Mouse (Mus musculus): ENCODE measurements at regions not wholly inside any gene's neighbourhood (a gene's known extent, or its start where the extent isn't known, plus 50 kb on each side); places are given as distances from the start of the nearest gene placed in this dataset.

DNA sequence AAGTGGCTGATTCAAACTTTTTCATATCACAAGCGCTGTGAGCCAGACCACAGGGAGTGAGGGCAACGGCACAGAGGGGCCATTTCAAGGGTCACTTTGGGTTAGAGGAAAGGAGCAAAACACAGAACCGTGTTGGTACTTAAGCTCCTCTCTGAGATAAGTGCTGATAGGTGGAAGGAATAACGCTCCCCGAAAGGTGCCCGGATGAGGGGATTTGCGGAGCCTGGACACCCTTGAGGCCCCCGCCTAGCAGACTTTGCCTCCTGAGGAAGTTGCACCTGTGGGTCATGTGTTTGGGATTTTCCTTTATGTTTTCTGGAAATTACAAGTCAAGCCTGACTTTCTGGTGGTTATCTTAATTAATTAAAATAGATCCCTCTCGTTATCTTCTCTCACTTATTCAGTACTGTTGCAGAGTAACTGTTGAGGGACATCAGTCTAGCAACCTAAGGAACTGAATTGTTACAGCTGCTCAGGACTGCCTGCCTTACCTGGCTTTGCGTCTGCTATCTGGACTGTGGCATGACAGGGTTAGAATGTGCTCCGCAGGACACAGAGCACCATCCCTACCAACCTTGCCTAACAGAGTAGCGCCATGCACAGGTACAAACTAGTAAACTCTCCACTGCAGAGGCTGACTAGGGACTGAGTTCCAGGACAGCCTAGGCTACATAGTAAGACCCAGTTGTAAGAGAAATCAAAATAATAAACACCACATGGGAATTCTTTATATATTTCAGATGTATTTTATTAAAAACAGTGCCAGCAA is 137.4 kb upstream of the Plcz1 start:
- DNase-seq (ENCODE audit: extremely low spot score, low spot score) = no peak

DNA sequence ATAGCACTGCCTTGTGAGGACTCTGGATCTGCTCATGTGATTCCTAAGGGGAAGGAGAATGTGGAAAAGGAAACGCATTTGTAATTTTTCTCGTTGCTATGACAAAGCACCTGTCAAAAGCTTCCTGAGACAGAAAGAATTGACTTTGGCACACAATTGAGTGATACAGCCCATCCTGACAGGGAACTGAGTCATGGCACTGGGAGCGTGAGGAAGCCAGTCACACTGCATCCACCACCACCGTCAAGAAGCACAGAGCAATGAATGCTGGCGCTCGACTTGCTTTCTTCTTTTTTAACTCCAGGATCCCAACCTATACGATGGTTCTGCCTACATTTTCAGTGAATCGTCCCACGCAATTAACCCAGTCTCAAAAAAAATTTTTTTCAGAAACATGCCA is 131.5 kb upstream of the Plcz1 start:
- no peak for DNase-seq (ENCODE audit: extremely low spot score, low spot score)

DNA sequence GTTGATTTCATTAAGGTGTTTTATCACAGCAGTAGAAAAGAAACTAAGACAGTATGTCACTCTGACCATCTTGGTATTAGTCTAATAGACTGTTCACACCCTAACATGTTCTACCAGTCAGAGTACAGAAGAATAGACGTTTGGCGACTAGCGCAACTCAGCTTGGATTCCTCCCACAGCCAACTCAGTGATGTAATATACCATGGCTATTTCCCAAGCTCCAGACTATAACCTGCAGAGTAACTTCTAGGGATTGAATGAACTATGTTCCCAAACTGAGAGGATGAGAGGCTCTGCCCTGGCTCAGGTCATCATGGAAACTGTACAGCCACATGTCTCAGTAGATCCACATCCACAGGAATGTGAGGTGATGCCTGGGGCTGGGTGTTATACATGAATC is 128.6 kb upstream of the Plcz1 start:
- DNase-seq (ENCODE audit: extremely low spot score, low spot score) = no peak

GRCm38 (mm10) chr6:140167182-140167581 is 125.9 kb upstream of the Plcz1 start:
- DNase-seq (ENCODE audit: extremely low spot score, low spot score) = no peak

- no peak for DNase-seq (ENCODE audit: extremely low spot score, low spot score)
These were observed 121.5 kb upstream of the Plcz1 start for GRCm38 (mm10) chr6:140162729-140163128.

GRCm38 (mm10) chr6:140161482-140161881 is 120.2 kb upstream of the Plcz1 start:
- no peak for DNase-seq (ENCODE audit: extremely low spot score, low spot score)

DNA sequence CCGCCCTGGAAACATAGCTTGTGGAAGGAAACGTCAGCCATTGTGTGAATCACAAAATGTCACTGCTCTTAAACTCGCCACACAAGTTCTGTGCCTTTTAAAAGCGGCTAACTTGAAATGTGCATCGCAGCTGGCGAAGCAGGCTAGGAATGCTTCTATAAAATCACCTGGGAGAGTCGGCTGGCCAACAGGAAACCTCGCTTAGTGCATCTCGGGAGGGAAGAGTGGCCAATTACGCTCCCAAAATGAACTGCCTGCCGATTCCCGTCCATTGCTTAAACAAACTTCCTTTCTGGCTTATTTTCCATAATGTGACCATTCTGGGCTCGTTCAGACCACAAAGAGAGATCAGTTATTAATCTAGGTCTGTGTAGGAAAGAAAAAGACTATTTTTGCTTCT is 119.7 kb upstream of the Plcz1 start:
- no peak for DNase-seq (ENCODE audit: extremely low spot score, low spot score)

DNA sequence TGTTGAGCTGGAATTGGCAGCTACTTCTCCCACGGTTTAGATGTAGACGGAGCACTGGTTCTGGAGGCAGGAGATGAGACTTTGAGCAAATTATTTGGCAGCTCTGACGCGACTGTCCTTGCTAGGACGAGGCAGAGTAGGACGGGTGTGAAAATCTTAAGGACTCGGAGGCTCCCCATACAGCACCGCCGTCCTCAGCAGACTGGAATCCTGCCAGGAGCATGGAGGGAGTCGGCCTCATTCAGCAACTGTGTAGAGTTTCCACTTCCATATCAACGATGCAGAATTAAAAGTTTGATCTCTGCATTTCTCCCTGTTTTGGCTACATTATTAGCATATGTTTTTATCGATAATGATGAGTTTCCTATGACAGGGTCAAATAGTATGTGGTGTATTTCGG is 117.7 kb upstream of the Plcz1 start:
- no peak for DNase-seq (ENCODE audit: extremely low spot score, low spot score)

- no peak for DNase-seq (ENCODE audit: extremely low spot score, low spot score)
These were observed 116.1 kb upstream of the Plcz1 start for GRCm38 (mm10) chr6:140157375-140157774.

DNA sequence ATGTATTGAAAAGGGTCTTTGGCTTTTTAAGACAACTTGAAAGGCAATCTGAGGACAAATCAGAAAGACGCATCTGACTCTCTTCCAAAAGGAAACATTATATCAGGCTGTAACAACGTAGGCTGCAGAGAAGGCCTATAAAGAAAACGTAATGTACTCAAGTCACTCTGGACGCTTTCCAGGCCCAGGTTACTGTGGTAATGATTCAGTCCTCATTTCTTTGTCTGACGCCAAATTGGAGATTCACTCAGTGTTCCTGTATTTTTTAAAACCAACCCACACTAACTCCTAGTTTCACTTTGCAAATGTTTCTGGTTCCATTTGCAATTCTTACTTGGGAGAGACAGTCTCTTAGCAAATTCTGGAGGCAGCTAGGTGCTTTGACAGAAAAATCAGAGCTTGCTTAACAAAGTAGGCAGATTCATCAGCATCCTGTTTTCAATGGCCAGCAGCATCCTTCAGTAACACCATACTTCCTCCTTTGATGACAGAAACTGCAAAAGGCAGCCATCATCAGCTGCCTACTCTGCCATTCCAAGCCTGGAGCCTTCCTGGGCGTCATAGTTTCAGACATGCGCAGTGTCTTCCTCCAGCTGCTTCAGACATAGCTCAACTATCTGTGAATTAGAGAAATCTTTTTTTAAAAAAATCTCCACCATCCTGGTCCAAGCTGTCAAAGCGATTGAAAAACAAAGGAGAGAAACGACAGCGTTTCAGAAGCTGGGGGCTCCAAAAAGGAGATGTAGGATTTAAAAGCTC is 111.3 kb upstream of the Plcz1 start:
- DNase-seq (ENCODE audit: extremely low spot score, low spot score) = no peak

GRCm38 (mm10) chr6:140148628-140149245 is 107.5 kb upstream of the Plcz1 start:
- DNase-seq (ENCODE audit: extremely low spot score, low spot score) = no peak

- no peak for DNase-seq (ENCODE audit: extremely low spot score, low spot score)
These were observed 106.9 kb upstream of the Plcz1 start for GRCm38 (mm10) chr6:140148138-140148537.

DNA sequence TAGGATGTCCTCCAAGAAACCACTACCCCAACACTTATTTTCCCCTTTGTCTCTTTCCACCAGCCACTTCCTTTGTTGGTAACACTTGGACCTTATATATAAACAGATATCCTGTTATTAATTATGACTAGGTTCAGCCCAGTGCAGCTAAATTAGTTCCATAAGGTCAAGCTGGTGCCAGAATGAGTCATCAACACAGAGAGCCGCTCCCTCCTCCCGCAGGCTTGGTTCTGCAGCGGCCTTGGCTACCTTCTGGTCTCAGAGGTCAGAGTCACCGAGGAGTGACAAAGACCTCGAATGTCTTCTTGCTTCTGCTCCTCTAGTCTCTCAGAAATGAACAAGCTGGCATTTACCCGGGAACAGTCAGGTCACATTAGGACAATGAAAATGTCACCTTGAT is 106.5 kb upstream of the Plcz1 start:
- DNase-seq (ENCODE audit: extremely low spot score, low spot score) = no peak

DNA sequence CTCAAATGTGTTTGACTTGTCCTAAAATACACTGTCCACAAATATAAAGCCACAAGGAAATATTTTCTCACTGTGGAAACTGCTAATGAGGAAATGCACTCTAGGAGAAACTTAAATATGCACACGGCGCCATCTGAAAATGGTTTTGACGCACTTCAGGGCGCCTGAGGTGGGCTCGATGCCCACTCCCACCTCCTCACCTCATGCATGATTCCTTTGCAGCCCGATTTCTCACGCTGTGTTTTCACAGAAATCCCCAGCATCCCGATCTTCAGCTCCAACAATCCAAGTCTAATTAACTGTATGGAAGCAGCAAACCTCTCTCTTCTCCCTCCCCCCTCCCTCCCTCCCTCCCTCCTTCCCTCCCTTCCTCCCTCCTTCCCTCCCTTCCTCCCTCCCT is 92.5 kb upstream of the Plcz1 start:
- DNase-seq (ENCODE audit: extremely low spot score, low spot score) = no peak

DNA sequence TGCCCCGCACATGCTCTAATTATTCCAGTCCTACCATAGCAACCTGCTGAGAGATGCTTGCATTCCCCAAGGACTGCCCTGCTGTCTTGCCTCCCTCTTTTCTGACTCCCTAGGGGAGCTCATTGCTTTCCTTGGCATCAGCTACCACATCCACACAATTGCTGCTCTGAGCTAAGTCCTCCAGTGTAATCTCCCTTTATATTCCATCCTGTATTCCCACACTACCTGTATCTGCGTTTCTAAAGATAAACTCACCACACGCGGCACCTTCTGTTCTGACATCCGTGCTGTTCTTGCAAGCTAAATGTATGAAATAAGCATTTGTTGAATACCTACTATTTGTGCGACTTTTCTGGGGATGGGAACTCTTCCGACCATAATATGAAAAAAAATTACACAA is 85.4 kb upstream of the Plcz1 start:
- DNase-seq (ENCODE audit: extremely low spot score, low spot score) = no peak

GRCm38 (mm10) chr6:140114024-140114423 is 72.8 kb upstream of the Plcz1 start:
- no peak for DNase-seq (ENCODE audit: extremely low spot score, low spot score)

- no peak for DNase-seq (ENCODE audit: extremely low spot score, low spot score)
These were observed 70.8 kb upstream of the Plcz1 start for GRCm38 (mm10) chr6:140112054-140112453.

GRCm38 (mm10) chr6:140108083-140108482 is 66.8 kb upstream of the Plcz1 start:
- DNase-seq (ENCODE audit: extremely low spot score, low spot score) = no peak

GRCm38 (mm10) chr6:140107628-140108027 is 66.4 kb upstream of the Plcz1 start:
- no peak for DNase-seq (ENCODE audit: extremely low spot score, low spot score)

GRCm38 (mm10) chr6:140106141-140106540 is 64.9 kb upstream of the Plcz1 start:
- no peak for DNase-seq (ENCODE audit: extremely low spot score, low spot score)

- DNase-seq (ENCODE audit: extremely low spot score, low spot score) = no peak
These were observed 60.8 kb upstream of the Plcz1 start for GRCm38 (mm10) chr6:140102043-140102442.

DNA sequence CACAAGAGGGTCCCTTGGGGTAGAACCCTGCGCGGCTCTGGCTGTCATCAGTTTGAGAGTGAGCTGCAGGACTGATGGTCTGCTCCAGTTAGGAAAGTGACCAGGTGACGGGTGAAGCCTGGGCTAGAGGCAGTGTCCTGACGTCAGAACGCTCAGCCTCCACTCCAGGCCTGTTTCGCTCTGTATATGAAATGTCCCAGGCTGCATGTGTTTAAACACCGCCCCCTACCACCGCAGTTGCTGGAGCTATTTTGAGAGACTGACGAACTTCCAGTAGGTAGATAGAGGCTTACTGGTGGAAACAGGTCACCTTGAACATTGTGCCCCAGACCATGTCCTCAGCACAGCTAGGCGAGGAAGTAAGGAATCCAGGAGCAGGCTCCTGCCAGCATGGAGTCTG is 54.2 kb upstream of the Plcz1 start:
- no peak for DNase-seq (ENCODE audit: extremely low spot score, low spot score)

Measured in neural tube, embryonic 10.5 days (tissue).